Mouse (Mus musculus) Patski (cell line): ENCODE results near the gene Syce2. TPM values are rescaled to one million over a fixed set of nuclear protein-coding genes. Genes with fewer than 3 reads are reported as not detected.
"Not testable (repeated sequence)": the region's sequence is repeated elsewhere in the genome, so short reads cannot be mapped to it uniquely, and the experiment has no call there.

Experiments
- ATAC-seq: fragments of 100-300 bp; one replicate; pipeline ENCODE4 v1.8.0; 2021
- CTCF ChIA-PET: fragments of 350-600 bp; sonication (Branson Sonifier 250); formaldehyde crosslinking; loops from one replicate; lab custom pipeline; 2022; ENCODE audit warnings: inconsistent platforms; lab: Charles Lee
- POLR2A ChIA-PET: fragments of 350-600 bp; sonication (Branson Sonifier 250); formaldehyde crosslinking; loops from one replicate; lab custom pipeline; 2022; ENCODE audit warnings: antibody characterized with exemption, inconsistent platforms; lab: Charles Lee
- DNase-seq: peaks from one replicate; pipeline ENCODE4 v3.0.0-alpha.2; 2011; ENCODE audit warnings: low read depth, low spot score
- H3K27me3 ChIP-seq: fragments of 371-371 bp; one replicate; pipeline ENCODE4 v1.5.1; 2021
- CTCF ChIP-seq: fragments of 100-300 bp; IDR thresholded peaks from one replicate; pipeline ENCODE4 v1.5.1; 2021
- in situ Hi-C: fragments of 300-500 bp; cut with MboI; formaldehyde crosslinking; loops from 3 replicates; pipeline ENCODE4 v1.11.1; 2018; ENCODE audit warnings: low pct_unique_long_range_greater_than_20kb, mixed read lengths
- polyA plus RNA-seq: library from polyadenylated mRNA; unstranded; gene quantifications from one replicate; pipeline ENCODE4 v1.2.3, GENCODE M21; 2021

The Syce2 gene
- 6.0 TPM for polyA plus RNA-seq

- ChIA-PET POLR2A (no interaction called here), CTCF (interaction anchor here (0.8 to 1.7 kb wide), 5 partner anchors 11 to 32 kb away, joined by 3 to 7 read pairs (median 4); partner anchors contain the start of gene Calr)
- DNase-seq (no peak), ATAC-seq (peak; percentile 10)
- in situ Hi-C loops, result no loop called here
- no peak for TF ChIP-seq CTCF
- H3K27me3 ChIP-seq, result no peaks in the 10 kb centered on the region
These were observed at the start of gene Syce2 for GRCm38 (mm10) chr8:84871376-84872308. Syce2 (plus strand) TSS chr8:84872111.

- no peaks in the 10 kb centered on the region for H3K27me3 ChIP-seq
- in situ Hi-C loops, result no loop called here
- POLR2A ChIA-PET, result interaction anchor here (0.5 kb wide), 1 partner anchor 114 kb away, joined by 3 read pairs; no protein-coding TSS in a partner anchor
- ATAC-seq, result no peak
- no peak for DNase-seq
- TF ChIP-seq CTCF, result no peak
- CTCF ChIA-PET, result interaction anchor here (0.6 to 1.9 kb wide), 4 partner anchors 8 to 93 kb away, joined by 3 to 8 read pairs (median 4); no protein-coding TSS in a partner anchor
These were observed 49.2 kb upstream of the Syce2 start, which contains the start of gene Dand5 for GRCm38 (mm10) chr8:84822723-84823122. Dand5 (minus strand) TSS chr8:84822823.

GRCm38 (mm10) chr8:84823653-84824052, 48.3 kb upstream of the Syce2 start:
- ATAC-seq (peak; percentile 67), DNase-seq (no peak)
- ChIA-PET POLR2A (no interaction called here), CTCF (interaction anchor here (0.8 to 1.9 kb wide), 5 partner anchors 8 to 86 kb away, joined by 3 to 8 read pairs (median 4); no protein-coding TSS in a partner anchor)
- TF ChIP-seq CTCF, result peak; percentile 98
- in situ Hi-C loops, result no loop called here
- H3K27me3 ChIP-seq, result no peaks in the 10 kb centered on the region

- no peak for TF ChIP-seq CTCF
- H3K27me3 ChIP-seq, result no peaks in the 10 kb centered on the region
- CTCF ChIA-PET, result interaction anchor here (1.0 to 2.1 kb wide), 5 partner anchors 10 to 116 kb away, joined by 3 to 12 read pairs (median 5); partner anchors contain the start of gene Rad23a
- ATAC-seq (no peak), DNase-seq (no peak)
- POLR2A ChIA-PET, result interaction anchor here (1.5 kb wide), 1 partner anchor 13 kb away, joined by 6 read pairs; no protein-coding TSS in a partner anchor
- in situ Hi-C loops, result no loop called here
These were observed 46.3 kb upstream of the Syce2 start for GRCm38 (mm10) chr8:84825636-84826035.

- ATAC-seq, H3K27me3 ChIP-seq, DNase-seq, in situ Hi-C loops: not testable (repeated sequence)
- ChIA-PET CTCF (interaction anchor here (1.0 to 2.1 kb wide), 3 partner anchors 11 to 14 kb away, joined by 3 to 12 read pairs (median 4); partner anchors contain the start of gene Rad23a), POLR2A (interaction anchor here (1.5 kb wide), 1 partner anchor 12 kb away, joined by 6 read pairs; no protein-coding TSS in a partner anchor)
These were observed 45.4 kb upstream of the Syce2 start for GRCm38 (mm10) chr8:84826518-84826917.

- no peak for TF ChIP-seq CTCF
- no peaks in the 10 kb centered on the region for H3K27me3 ChIP-seq
- ChIA-PET POLR2A (interaction anchor here (0.7 to 1.6 kb wide), 3 partner anchors 12 to 170 kb away, joined by 3 read pairs; partner anchors contain the start of gene Nacc1), CTCF (interaction anchor here (1.8 kb wide), 1 partner anchor 11 kb away, joined by 3 read pairs; no protein-coding TSS in a partner anchor)
- no peak for DNase-seq
- in situ Hi-C loops, result no loop called here
- peak; percentile 65 for ATAC-seq
These were observed 40.4 kb upstream of the Syce2 start, which contains the start of gene Gadd45gip1 for GRCm38 (mm10) chr8:84831490-84831889. Gadd45gip1 (plus strand) TSS chr8:84831522.

GRCm38 (mm10) chr8:84832034-84832717, 39.7 kb upstream of the Syce2 start:
- peak; percentile 72 for ATAC-seq
- in situ Hi-C loops, result no loop called here
- no peaks in the 10 kb centered on the region for H3K27me3 ChIP-seq

GRCm38 (mm10) chr8:84832759-84833742, 38.9 kb upstream of the Syce2 start:
- ATAC-seq (no peak), DNase-seq (no peak)
- H3K27me3 ChIP-seq, result no peaks in the 10 kb centered on the region
- in situ Hi-C loops, result no loop called here
- POLR2A ChIA-PET, result interaction anchor here (0.6 to 1.6 kb wide), 4 partner anchors 10 to 172 kb away, joined by 3 read pairs; no protein-coding TSS in a partner anchor
- TF ChIP-seq CTCF, result no peak
- CTCF ChIA-PET, result interaction anchor here (1.4 to 1.8 kb wide), 2 partner anchors 10 to 12 kb away, joined by 3 to 4 read pairs; no protein-coding TSS in a partner anchor

More at GRCm38 (mm10) chr8:84832034-84832717, 39.7 kb upstream of the Syce2 start:
- no peak for TF ChIP-seq CTCF
- ChIA-PET CTCF (interaction anchor here (1.4 to 1.8 kb wide), 2 partner anchors 9 to 11 kb away, joined by 3 to 4 read pairs; no protein-coding TSS in a partner anchor), POLR2A (interaction anchor here (0.6 to 1.6 kb wide), 4 partner anchors 11 to 171 kb away, joined by 3 read pairs; partner anchors contain the start of gene Nacc1)
- no peak for DNase-seq
